Mouse (Mus musculus) megakaryocyte, embryonic 14.5 days (primary cell): ENCODE measurements around the gene Syde2.

Experiments used
- FLI1 ChIP-seq: IDR thresholded peaks from 2 replicates; pipeline ENCODE4 v1.6.1; 2012; ENCODE audit warnings: low read length, inconsistent platforms, mixed read lengths
- GATA1 ChIP-seq: IDR thresholded peaks from 3 replicates; pipeline ENCODE4 v1.6.1; 2012; ENCODE audit warnings: mixed read lengths, low read length, inconsistent platforms, borderline replicate concordance

GRCm38 (mm10) chr3:145953411-145953810 is 34.3 kb upstream of the Syde2 start:
- TF ChIP-seq GATA1 (no peak), FLI1 (no peak)
